7 mouse cellular contexts compared by ENCODE assay signal in the genomic region with DNA sequence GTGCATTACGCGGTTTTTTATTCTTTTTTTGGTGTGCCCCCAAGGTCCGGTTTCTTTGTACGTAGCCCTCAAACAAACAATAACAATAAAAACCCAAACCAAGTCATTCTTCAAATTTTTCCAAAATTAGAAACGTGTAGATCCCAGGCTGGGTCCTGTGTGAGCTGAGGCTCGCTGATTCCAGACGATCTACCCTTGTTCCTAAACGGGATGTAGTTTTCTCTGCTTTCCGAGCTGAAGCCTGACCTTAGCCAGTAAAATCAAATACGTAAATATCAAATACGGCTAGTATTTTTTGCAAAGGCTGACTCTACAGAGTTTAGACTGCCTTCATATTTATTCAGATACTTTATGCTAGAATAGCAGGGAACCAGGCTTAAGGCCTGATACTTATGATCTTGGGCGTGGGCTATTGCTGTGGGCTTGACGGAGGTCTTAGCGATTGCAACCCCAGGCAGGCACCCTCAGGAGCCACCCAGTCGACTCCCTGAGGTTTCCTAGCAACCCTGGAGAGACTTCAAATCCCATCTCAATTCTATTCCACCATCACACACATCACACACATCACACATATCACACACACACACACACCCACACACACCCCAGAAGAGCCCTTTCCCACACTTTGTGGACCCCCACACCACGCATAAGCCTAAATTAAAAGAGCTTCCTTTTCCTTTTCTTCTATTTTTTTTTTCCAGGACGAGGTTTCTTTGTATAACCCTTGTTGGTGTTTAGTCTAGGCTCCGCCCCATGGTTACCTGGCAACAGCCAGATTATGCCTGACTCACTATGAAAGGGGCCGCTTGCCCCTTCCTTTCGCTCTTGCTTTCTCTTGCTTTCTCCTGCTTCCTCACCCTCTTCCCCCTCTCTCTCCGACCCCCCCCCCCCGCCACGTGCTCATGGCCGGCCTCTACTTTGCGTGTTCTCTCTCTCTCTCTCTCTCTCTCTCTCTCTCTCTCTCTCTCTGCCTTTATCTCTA. TPM values are rescaled to one million over a fixed set of nuclear protein-coding genes. Genes with fewer than 3 reads are reported as not detected.
A peak's percentile ranks its signal among the peaks of the same experiment; 100 is the strongest.
DNase-seq lines count a peak whose midpoint lies in the region; ATAC-seq lines count a peak whose summit lies in the region.

No protein-coding gene starts in this region.

- peak overlapping the region; percentile 60 for H3K9ac ChIP-seq in hindbrain, embryonic 16.5 days (ENCODE audit: low read depth, low read length)

- WGBS in hindbrain, embryonic 16.5 days: 4% methylated on average over 21 of the region's 25 CpGs

- no peaks in the 10 kb centered on the region for H3K9me3 ChIP-seq in hindbrain, embryonic 16.5 days (ENCODE audit: control insufficient read depth, low read length)

- peak overlapping the region; percentile 98 for H3K27ac ChIP-seq in hindbrain, embryonic 16.5 days (ENCODE audit: low read depth, low read length)

- ATAC-seq in hindbrain, embryonic 16.5 days: peak; percentile 71
- ATAC-seq in megakaryocyte progenitor cell, adult 5-6 weeks (replicated peaks; ENCODE audit: poor library complexity): peak; percentile 23

- H3K27me3 ChIP-seq in hindbrain, embryonic 16.5 days (replicated peaks; ENCODE audit: control insufficient read depth, insufficient read depth, low read length): no peaks in the 10 kb centered on the region

- peaks cover 20% of the 10 kb centered on the region for H3K4me1 ChIP-seq in hindbrain, embryonic 16.5 days (ENCODE audit: control insufficient read depth, insufficient read depth, low read depth, low read length)

- intact Hi-C loops in left cerebral cortex, postnatal 10 days (cut with DNase I): no loop called here

- no peaks in the 10 kb centered on the region for H3K36me3 ChIP-seq in hindbrain, embryonic 16.5 days (ENCODE audit: control insufficient read depth, insufficient read depth, low read length)

- DNase-seq in T-cell, adult 2 months (ENCODE audit: low spot score): peak; percentile 77
- peak; percentile 63 to 70 for DNase-seq in cerebellum, postnatal 14 days
- peak; percentile 80 for DNase-seq in gastrocnemius, adult 18-20 months (ENCODE audit: low spot score)
- DNase-seq in left cerebral cortex, postnatal 10 days (ENCODE audit: extremely low spot score in 1 of 2, low spot score in 2 of 2): peak; percentile 72 to 90
- peak; percentile 68 for DNase-seq in right cerebral cortex, postnatal 25 days

- peak overlapping the region; percentile 63 for H3K4me2 ChIP-seq in hindbrain, embryonic 16.5 days (ENCODE audit: low read length)

- H3K4me3 ChIP-seq in hindbrain, embryonic 16.5 days (ENCODE audit: low read length): peak overlapping the region; percentile 33

RNA-seq across cellular contexts. Expression of a gene that starts 3.9 kb away (rescaled TPM):
- 1,000 to 10,000 TPM; 1,764 to 2,031 TPM for total RNA-seq in gastrocnemius, adult 18-20 months (2021)
- 1,508 and 1,522 TPM in 2 replicates for polyA plus RNA-seq in hindbrain, embryonic 16.5 days (2015; fragmentation: Nextera tagmentation; extraction: Ambion mirVana)
- 100 to 1,000 TPM; 831 to 842 TPM for total RNA-seq in left cerebral cortex, postnatal 10 days (2021)
- total RNA-seq in megakaryocyte progenitor cell, adult 5-6 weeks (2015): 172 and 201 TPM in 2 replicates
- 204 and 293 TPM in 2 replicates for total RNA-seq in megakaryocyte progenitor cell, adult 5-6 weeks (2017)

RNA-seq across cellular contexts. Expression of a gene that starts 4.8 kb away (rescaled TPM):
- total RNA-seq in gastrocnemius, adult 18-20 months (2021): under 1 TPM in 1 of 2 experiments, not detected in 1; 0.24 TPM
- 0.45 and 0.55 TPM in 2 replicates for polyA plus RNA-seq in hindbrain, embryonic 16.5 days (2015; fragmentation: Nextera tagmentation; extraction: Ambion mirVana)
- total RNA-seq in left cerebral cortex, postnatal 10 days (2021): under 1 TPM; 0.39 to 0.56 TPM
- not detected in 2 replicates for total RNA-seq in megakaryocyte progenitor cell, adult 5-6 weeks (2015)
- 0.91 and 1.3 TPM in 2 replicates for total RNA-seq in megakaryocyte progenitor cell, adult 5-6 weeks (2017)

RNA-seq across cellular contexts. Expression of a gene that starts 40.0 kb away (rescaled TPM):
- 1 to 10 TPM; 4.5 to 5.1 TPM for total RNA-seq in gastrocnemius, adult 18-20 months (2021)
- 10.2 and 12.0 TPM in 2 replicates for polyA plus RNA-seq in hindbrain, embryonic 16.5 days (2015; fragmentation: Nextera tagmentation; extraction: Ambion mirVana)
- 10 to 100 TPM; 12.2 to 14.5 TPM for total RNA-seq in left cerebral cortex, postnatal 10 days (2021)
- total RNA-seq in megakaryocyte progenitor cell, adult 5-6 weeks (2015): 18.9 and 20.0 TPM in 2 replicates
- total RNA-seq in megakaryocyte progenitor cell, adult 5-6 weeks (2017): 47.9 and 56.5 TPM in 2 replicates

RNA-seq across cellular contexts. Expression of a gene that starts 47.5 kb away (rescaled TPM):
- 1 to 10 TPM; 2.6 to 3.2 TPM for total RNA-seq in gastrocnemius, adult 18-20 months (2021)
- 40.2 and 42.5 TPM in 2 replicates for polyA plus RNA-seq in hindbrain, embryonic 16.5 days (2015; fragmentation: Nextera tagmentation; extraction: Ambion mirVana)
- total RNA-seq in left cerebral cortex, postnatal 10 days (2021): 10 to 100 TPM; 81.3 to 83.6 TPM
- 53.2 and 60.7 TPM in 2 replicates for total RNA-seq in megakaryocyte progenitor cell, adult 5-6 weeks (2015)
- total RNA-seq in megakaryocyte progenitor cell, adult 5-6 weeks (2017): 27.7 and 31.0 TPM in 2 replicates

RNA-seq across cellular contexts. Expression of a gene that starts 53.0 kb away (rescaled TPM):
- 10 to 100 TPM; 10.0 to 11.0 TPM for total RNA-seq in gastrocnemius, adult 18-20 months (2021)
- 55.3 and 62.6 TPM in 2 replicates for polyA plus RNA-seq in hindbrain, embryonic 16.5 days (2015; fragmentation: Nextera tagmentation; extraction: Ambion mirVana)
- total RNA-seq in left cerebral cortex, postnatal 10 days (2021): 10 to 100 TPM; 49.1 to 52.9 TPM
- total RNA-seq in megakaryocyte progenitor cell, adult 5-6 weeks (2015): 58.9 and 60.4 TPM in 2 replicates
- total RNA-seq in megakaryocyte progenitor cell, adult 5-6 weeks (2017): 52.3 and 59.6 TPM in 2 replicates

Comparison
In these comparisons a context has a peak if more than half of its experiments do, and no peak if none do; other contexts are left out.
1. Peak in every context shown above with its lines: DNase-seq, ATAC-seq, H3K4me3 ChIP-seq and H3K27ac ChIP-seq.